Mouse (Mus musculus) lung, adult 2 months (tissue): ENCODE measurements around the gene Myoz1.

Experiments
- CTCF ChIP-seq: fragments of 200-500 bp; IDR thresholded peaks from 2 replicates; pipeline ENCODE4 v1.5.1; 2011; ENCODE audit warnings: mild to moderate bottlenecking, low read length, control low read depth; ENCODE audit not compliant: insufficient read depth
- POLR2A ChIP-seq: fragments of 200-500 bp; IDR thresholded peaks from 2 replicates; pipeline ENCODE4 v1.6.1; 2011; ENCODE audit warnings: low read depth, mild to moderate bottlenecking, control low read depth, low read length, borderline replicate concordance; ENCODE audit errors: extremely low read depth

- no peak for TF ChIP-seq POLR2A
- TF ChIP-seq CTCF = no peak
These were observed 37.3 kb upstream of the Myoz1 start for GRCm38 (mm10) chr14:20693589-20694101.
